Mouse (Mus musculus): ENCODE measurements at regions not wholly inside any gene's neighbourhood (a gene's known extent, or its start where the extent isn't known, plus 50 kb on each side); places are given as distances from the start of the nearest gene placed in this dataset.

- peak; percentile 6 for DNase-seq
These were observed 174.9 kb downstream of the Parm1 start for GRCm38 (mm10) chr5:91692292-91692691.

GRCm38 (mm10) chr5:91678727-91679126, 161.3 kb downstream of the Parm1 start:
- DNase-seq, result no peak
